Mouse (Mus musculus) E14TG2a.4 (cell line): ENCODE data around the gene Pp2d1.

Source experiments
- H3K27me3 ChIP-seq: 2 replicates; pipeline ENCODE4 v1.6.1; 2014; ENCODE audit warnings: low read length, control low read depth; ENCODE audit not compliant: insufficient read depth
- H3K36me3 ChIP-seq: 2 replicates; pipeline ENCODE4 v1.6.1; 2014; ENCODE audit warnings: low read length, control low read depth; ENCODE audit not compliant: insufficient read depth
- H3K4me1 ChIP-seq: replicated peaks from 2 replicates; pipeline ENCODE4 v1.6.1; 2014; ENCODE audit warnings: low read depth, low read length, control low read depth
- H3K4me3 ChIP-seq: replicated peaks from 2 replicates; pipeline ENCODE4 v1.5.1; 2014; ENCODE audit warnings: mild to moderate bottlenecking, low read length
- H3K9me3 ChIP-seq: 2 replicates; pipeline ENCODE4 v1.6.1; 2014; ENCODE audit warnings: low read length, control low read depth
- CTCF ChIP-seq: conservative IDR thresholded peaks from 2 replicates; pipeline ENCODE4 v1.5.1; 2014; ENCODE audit warnings: low read length
- NANOG ChIP-seq: IDR thresholded peaks from 2 replicates; pipeline ENCODE4 v1.6.1; 2014; ENCODE audit warnings: borderline replicate concordance, low read length, mixed read lengths
- POU5F1 ChIP-seq: IDR thresholded peaks from 2 replicates; pipeline ENCODE4 v1.6.1; 2014; ENCODE audit warnings: low read length, borderline replicate concordance

The Pp2d1 gene

DNA sequence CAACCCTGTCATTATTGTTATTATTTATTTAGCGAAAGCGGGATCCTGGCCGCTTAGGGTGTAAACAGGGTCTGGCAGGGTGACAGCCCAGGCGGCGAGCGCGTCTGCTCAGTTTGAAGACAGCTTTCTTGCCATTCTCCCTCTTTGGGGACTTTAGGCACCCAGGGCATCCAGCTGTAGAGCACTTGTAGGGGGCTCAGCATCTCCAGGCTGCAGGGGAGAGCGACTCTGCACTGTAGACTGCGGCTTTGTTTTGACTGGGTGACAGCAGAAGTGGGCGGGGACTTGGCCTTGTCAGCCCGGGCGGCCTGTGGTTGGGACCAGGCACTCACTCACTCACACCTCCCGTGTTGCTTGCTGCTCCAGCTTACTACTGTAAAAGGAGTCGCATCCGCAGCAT, 28.9 kb upstream of the Pp2d1 start:
- TF ChIP-seq CTCF: no peak
- TF ChIP-seq POU5F1: no peak
- TF ChIP-seq NANOG: no peak
- H3K27me3 ChIP-seq: no peaks in the 10 kb centered on the region
- peak overlapping the region; percentile 89 for H3K4me3 ChIP-seq
- H3K9me3 ChIP-seq: no peaks in the 10 kb centered on the region
- no peaks in the 10 kb centered on the region for H3K36me3 ChIP-seq
- H3K4me1 ChIP-seq: peaks cover 78% of the 10 kb centered on the region

- Histone ChIP-seq H3K4me1 (peaks cover 78% of the 10 kb centered on the region), H3K27me3 (no peaks in the 10 kb centered on the region), H3K9me3 (no peaks in the 10 kb centered on the region), H3K36me3 (no peaks in the 10 kb centered on the region), H3K4me3 (peak overlapping the region; percentile 89)
- TF ChIP-seq POU5F1 (no peak), NANOG (no peak), CTCF (no peak)
These were observed 28.3 kb upstream of the Pp2d1 start for GRCm38 (mm10) chr17:53567346-53568101.

- no peak for TF ChIP-seq NANOG
- TF ChIP-seq POU5F1: no peak
- no peak for TF ChIP-seq CTCF
These were observed 27.7 kb upstream of the Pp2d1 start for GRCm38 (mm10) chr17:53566919-53567345.

GRCm38 (mm10) chr17:53566161-53566918, 27.1 kb upstream of the Pp2d1 start, which contains the start of gene Kat2b:
Gene Kat2b, plus strand, starts transcription at chr17:53566861.
- H3K9me3 ChIP-seq: no peaks in the 10 kb centered on the region
- peak within 1 kb of the TSS; percentile 89 for H3K4me3 ChIP-seq
- H3K4me1 ChIP-seq: peaks cover 72% of the 10 kb centered on the region
- H3K27me3 ChIP-seq: no peaks in the 10 kb centered on the region
- H3K36me3 ChIP-seq: no peaks in the 10 kb centered on the region
- no peak for TF ChIP-seq NANOG
- no peak for TF ChIP-seq POU5F1
- no peak for TF ChIP-seq CTCF

More at GRCm38 (mm10) chr17:53566919-53567345, 27.7 kb upstream of the Pp2d1 start:
- H3K4me3 ChIP-seq: peak overlapping the region; percentile 89
- peaks cover 77% of the 10 kb centered on the region for H3K4me1 ChIP-seq
- no peaks in the 10 kb centered on the region for H3K9me3 ChIP-seq
- no peaks in the 10 kb centered on the region for H3K36me3 ChIP-seq
- no peaks in the 10 kb centered on the region for H3K27me3 ChIP-seq

DNA sequence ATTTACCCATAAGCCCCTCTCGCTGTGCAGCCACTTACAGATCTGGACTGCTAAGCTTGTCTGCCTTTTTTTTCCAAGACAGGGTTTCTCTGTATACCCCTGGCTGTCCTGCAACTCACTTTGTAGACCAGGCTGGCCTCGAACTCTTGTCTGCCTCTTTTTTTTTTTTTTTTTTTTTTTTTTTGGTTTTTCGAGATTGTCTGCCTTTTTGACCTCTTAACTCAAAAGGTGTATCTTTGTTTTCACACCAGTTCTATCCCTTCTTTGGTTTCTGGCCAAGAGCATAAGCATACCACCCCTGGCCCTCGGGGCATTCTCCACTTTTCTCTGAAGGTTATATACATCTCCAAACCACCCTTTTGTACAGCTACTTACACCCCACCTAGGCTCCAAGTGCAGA, 25.6 kb upstream of the Pp2d1 start:
- no peak overlapping the region for H3K4me3 ChIP-seq
- TF ChIP-seq POU5F1: no peak
- TF ChIP-seq NANOG: no peak
- TF ChIP-seq CTCF: no peak
- no peaks in the 10 kb centered on the region for H3K36me3 ChIP-seq
- H3K4me1 ChIP-seq: peaks cover 70% of the 10 kb centered on the region
- H3K9me3 ChIP-seq: no peaks in the 10 kb centered on the region
- no peaks in the 10 kb centered on the region for H3K27me3 ChIP-seq

DNA sequence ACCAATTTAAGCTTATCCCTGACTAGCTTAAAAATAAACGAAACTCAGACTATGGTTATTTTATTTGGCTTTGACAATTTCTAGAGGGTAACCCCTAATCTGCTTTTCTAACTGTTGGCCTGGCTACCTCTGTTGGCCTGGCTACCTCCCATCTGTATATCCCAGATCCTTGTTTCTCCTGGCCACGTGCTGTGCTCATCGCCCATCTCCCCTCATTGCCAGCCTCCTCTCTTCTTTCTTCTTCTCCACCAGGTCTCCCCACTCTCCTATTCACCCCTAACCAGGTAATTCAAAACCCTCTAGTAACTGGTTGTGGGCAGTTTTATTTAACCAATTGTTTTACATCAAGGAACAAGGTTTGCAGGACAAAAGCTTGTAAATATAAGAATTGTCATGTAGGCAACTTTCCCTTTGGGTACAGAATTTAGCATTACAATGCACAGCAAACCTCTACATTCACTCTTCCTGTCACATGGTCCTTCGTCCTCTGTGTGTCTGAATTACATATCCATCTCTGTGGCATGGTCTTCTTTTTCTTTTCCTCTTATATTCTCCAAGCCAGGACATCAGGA, 22.3 kb upstream of the Pp2d1 start:
- TF ChIP-seq CTCF (no peak), POU5F1 (peak; percentile 97), NANOG (peak; percentile 82)
- H3K9me3 ChIP-seq: no peaks in the 10 kb centered on the region
- H3K4me1 ChIP-seq: peaks cover 80% of the 10 kb centered on the region
- no peaks in the 10 kb centered on the region for H3K36me3 ChIP-seq
- H3K27me3 ChIP-seq: no peaks in the 10 kb centered on the region
- H3K4me3 ChIP-seq: no peak overlapping the region

GRCm38 (mm10) chr17:53559646-53560045, 20.4 kb upstream of the Pp2d1 start:
- Histone ChIP-seq H3K9me3 (no peaks in the 10 kb centered on the region), H3K4me1 (peaks cover 73% of the 10 kb centered on the region), H3K27me3 (no peaks in the 10 kb centered on the region), H3K4me3 (peak overlapping the region; percentile 50), H3K36me3 (no peaks in the 10 kb centered on the region)
- TF ChIP-seq NANOG (no peak), CTCF (no peak), POU5F1 (no peak)

DNA sequence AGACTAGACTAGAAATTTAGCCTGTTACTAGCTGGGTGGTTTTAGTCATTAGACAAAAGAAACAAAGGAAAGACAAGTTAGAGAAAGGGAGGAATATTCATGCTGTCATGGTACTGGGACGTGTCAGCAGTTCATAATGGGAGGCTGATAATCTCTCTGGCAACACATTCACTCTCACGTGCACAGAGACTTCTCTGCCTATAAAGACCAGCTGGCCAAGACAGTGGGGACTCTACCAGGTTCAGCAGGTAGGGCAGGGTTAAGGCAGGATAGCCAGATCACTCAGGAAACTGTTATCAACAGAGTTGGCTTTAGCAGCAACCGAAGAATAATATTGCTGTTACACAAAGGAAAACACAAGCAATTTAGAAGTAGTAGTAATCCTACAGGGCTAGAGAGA, 18.2 kb upstream of the Pp2d1 start:
- no peaks in the 10 kb centered on the region for H3K36me3 ChIP-seq
- H3K9me3 ChIP-seq: no peaks in the 10 kb centered on the region
- H3K27me3 ChIP-seq: no peaks in the 10 kb centered on the region
- H3K4me3 ChIP-seq: no peak overlapping the region
- no peak for TF ChIP-seq NANOG
- H3K4me1 ChIP-seq: peaks cover 59% of the 10 kb centered on the region
